Mouse (Mus musculus): ENCODE measurements around the gene Klhl3.

Gene Klhl3

DNA sequence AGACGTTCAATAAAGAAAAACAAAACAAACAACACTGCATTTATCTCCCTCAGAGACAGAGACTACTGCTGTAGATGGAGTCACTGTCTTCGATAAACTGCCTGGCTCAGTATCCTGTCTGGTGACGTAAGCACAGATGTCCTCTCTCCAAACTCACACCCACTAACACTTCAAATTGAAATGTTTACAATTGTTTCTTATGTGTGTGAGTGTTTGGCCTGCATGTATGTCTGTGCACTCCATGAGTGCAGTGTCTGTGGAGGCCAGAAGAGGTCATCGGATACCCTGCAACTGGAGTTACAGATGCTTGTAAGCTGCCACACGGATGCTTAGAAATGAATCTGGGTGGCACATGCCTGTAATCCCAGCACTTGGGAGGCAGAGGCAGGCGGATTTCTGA lies 96.1 kb downstream of the Klhl3 start:
- DNase-seq = no peak

DNA sequence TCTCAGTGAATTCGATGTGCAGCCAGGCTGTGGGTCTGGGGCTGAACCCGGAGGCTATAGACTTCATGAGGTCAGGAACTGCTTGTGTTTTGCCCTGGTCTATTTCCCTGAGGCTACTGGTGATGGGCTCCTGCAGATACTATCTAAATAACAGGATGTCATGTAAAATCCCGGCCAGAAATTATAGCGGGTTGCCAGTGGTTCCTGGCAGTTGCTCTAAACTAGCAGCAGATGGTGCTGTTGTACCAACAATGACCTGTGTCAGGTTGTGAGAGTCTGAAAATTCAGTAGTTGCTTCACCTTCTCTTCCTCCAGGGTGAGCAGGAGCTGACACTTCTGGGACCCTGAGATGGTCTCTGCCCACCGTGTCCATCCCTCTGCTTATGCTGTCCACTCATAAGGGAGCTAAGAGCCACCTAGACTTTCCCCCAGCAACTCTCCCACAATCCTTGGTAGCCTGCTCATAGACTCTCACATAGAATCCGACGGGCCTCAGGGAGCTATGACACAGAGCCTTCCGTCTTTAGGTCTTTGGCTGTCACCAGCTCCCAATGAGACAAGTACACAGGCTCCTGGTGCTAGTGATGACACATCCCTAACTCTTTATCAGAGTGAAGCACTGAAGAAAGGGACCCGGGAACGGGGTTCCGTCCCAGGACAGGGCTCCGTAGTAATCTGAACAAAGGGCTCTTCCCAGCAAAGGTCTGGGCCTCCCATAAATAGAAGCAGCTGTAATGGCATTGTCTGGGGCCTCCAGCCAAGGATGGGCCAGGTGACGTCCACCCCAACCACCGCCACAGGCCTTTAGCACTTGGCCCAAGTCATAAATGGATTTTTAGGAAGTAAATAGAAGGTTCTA lies 101.1 kb downstream of the Klhl3 start:
- DNase-seq = peak; percentile 83

DNA sequence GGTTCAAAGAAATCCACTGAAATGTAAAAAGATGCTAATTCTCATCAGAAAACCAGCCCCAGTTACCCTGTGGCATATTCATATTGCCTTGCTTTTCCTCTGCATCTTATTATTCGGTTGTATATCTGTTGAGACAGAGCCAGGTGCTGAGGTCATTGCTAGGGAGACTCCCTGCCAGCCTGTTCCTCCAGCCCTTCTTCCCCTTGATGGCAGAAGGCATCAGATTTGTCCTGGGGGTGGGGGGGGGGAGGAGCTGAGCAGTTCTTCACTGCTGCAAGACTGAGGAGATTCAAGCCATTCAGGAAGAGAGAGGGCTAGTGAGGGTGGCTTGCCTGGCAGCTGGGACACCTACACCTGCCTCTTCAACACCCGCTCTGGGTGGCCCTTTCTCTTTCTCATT lies 101.9 kb downstream of the Klhl3 start:
- DNase-seq = no peak

DNA sequence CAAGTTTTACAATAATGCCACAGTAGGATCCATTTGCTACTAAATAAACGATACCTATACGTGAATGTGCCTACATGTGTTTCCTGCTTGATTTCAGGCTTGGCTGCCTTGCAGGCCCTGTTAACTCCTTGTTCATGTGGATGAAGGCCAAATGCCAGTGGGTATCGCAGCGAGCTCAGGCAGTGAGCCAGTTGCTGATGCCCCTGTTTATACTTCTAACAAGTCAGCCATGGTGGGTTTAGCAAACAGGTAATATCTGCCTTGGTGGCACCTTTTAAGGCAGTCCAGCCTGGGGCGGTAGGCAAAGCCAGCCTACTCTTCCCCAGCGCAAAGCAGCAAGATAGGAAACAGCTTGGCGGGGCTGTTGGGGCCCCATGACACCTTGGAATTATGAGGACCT lies 103.0 kb downstream of the Klhl3 start:
- DNase-seq = no peak

DNA sequence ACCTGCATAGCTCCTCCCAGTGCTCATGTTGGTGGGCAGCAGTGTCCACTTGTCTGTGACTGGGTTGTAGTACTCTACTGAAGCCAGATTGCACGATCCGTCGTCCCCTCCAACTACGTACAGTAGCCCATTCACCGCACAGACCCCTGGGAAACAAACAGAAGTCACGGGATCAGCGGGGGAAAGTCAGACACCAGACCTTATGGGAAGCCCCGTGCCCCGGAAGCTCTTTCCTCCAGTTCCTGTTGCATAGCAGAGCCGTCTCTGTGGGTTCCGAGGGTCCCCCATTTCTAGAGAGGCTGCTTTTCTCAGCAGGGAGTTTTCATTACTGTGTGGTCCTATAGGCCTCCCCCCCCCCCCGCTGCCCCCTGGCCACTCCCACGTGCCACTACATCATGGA lies 104.1 kb downstream of the Klhl3 start:
- DNase-seq = no peak

DNA sequence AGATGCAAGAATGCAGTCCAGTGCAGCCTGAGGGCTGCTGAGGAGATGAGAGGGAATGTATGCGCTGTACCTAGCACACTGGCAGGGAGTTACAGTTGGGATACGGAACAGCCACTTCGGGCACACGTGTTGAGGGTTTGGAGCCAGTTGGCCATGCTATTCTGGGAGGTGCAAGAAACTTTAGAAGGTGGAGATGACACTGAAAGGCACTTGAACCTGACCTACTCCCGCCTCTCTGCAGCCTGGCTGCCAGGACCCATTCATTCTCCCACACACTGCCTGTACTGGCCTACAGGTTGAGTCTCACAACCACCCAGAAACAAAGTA lies 105.4 kb downstream of the Klhl3 start:
- DNase-seq = no peak

DNA sequence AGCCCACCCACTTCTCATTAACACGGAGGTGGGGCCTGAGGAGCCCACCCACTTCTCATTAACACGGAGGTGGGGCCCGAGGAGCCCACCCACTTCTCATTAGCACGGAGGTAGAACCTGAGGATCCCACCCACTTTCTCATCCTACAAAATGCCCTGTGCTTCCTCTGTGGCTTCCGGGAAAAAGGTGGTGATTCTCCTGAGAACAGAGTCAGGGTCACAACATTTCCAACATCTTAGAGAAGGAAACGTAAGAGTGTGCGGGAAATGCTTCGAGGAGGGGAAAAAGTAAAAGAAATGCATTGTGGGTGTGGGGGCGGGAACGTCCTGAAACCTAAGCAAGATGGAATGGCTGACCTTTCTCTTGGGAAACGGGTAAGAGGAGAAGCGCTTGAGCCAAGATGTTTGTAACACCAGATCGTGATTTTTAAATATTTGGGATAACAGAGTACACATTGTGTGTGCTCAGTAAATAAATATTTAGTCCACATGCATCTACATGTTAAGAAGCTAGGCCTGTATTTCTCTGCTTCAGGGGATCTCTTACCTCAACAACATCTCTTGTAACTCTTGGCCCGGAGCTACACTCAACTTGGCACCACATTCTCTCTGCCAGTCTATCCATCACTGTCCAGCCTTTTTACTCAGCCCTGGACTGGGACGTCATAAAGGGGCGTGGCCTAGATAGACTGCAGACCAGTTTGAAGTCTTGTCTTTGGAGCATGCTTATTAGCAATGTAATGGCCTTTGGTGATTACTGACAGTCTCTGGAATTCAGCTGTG lies 105.9 kb downstream of the Klhl3 start:
- no peak for DNase-seq

DNA sequence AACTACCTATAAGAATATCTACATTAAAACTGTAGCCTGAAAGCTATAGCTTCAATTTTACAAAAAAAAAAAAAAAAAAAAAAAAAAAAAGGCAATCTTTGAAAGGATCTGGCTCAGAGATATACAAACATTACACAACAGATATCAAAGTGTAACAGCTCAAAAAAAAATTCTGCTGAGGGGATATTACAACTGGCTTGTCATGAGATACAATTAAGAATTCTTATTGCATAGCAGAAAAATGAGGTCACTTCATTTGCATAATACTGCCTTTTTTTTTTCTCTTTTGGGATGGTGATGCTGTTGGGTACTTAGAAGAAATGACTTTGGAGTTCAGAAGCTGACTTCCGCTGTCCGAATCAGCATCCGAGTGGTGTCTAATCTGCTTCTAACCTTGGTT lies 111.6 kb downstream of the Klhl3 start:
- no peak for DNase-seq

DNA sequence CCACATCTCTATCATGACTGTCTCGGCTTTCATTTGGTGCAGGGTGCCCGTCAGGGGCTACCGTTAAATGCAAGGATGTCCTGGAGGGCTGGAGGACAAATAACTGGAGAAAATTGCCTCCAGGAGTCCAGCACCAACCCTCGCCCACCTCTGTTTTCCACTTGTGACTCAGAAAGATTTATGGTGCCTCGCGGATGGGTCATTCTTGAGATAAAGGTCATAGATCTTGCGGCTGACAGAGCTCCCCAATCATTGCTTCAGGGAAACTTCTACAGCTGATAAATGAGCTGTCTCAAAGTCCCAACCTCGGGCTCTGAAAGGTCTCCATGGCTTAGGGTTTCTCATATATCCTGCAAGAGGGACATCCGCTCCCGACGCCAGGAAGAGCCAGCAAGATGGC lies 116.9 kb downstream of the Klhl3 start:
- DNase-seq = no peak

DNA sequence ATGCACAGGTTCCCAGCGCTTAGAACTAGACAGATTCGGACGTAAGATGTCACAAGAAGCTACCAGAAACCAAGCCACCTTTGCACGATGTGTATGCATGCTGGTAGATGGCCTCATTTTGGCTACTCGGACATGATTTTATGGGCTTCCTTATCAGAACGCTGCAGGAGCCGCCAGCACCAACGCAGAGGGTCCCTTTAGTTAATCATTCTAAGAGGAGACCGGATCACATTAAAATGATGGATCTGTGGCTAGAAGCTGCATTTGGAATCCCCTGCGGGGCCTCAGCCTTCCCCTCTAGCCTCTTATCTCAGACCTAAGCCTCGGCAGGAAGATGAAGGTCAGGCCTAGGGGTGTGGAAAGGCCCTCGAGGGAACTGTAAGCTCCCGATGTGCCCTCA lies 117.5 kb downstream of the Klhl3 start:
- no peak for DNase-seq

DNA sequence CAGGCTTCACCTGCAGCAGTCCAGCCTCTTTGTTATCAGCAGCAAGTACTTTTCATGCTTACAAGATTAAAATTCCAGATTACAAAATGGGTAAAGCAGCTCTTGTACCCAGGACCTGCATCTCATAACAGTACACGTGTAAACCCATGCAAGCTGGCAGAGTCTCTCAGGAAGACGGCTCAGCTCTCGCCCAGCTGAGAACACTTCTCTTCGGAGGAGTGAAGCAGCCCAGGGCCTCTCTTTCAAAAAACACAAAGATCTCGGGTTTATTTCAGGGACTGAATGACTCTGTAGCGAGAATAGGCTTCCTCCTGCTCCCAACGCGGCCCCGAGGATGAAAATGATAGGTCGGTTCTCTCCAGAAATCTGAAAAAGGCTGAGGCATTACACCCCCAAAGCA lies 128.8 kb downstream of the Klhl3 start:
- DNase-seq = no peak

DNA sequence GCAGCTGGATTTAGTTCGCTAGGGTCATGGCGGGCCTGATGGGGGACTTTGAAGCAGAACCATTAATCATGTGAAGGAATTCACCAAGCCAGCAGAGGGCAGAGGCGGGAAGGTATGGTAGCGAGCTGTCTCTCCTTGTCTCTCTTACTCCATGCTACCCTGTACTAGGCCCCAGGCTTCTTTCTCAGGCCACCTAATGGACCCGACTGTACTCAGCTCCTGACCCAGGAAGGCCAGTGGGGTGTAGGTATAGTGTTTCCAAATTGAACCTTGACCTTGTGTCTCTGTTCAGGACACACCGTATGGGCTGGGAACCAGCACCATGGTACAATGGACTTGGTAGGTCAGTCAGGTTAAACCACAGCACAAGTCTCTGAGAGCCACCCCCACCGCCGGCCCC lies 129.2 kb downstream of the Klhl3 start:
- DNase-seq = peak; percentile 12

DNA sequence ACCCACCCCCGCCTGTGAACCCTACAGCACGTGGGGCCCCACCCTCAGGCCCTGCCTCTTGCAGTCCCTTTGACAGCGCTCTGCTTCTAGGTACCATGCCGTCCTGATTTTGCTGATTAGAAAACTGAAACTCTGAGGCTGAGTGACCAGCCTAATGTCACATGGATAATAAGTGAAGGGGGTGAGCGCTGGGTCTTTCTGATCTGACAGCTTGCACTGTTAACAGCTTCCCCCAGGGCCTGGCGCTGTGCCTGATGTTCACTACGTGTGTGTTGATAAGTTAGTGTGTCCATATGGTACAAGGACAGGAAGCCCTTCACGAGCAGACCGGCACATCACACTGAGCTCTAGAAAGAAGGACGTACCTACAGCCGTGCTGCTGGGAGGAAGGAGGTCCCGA lies 130.1 kb downstream of the Klhl3 start:
- DNase-seq = peak; percentile 29

DNA sequence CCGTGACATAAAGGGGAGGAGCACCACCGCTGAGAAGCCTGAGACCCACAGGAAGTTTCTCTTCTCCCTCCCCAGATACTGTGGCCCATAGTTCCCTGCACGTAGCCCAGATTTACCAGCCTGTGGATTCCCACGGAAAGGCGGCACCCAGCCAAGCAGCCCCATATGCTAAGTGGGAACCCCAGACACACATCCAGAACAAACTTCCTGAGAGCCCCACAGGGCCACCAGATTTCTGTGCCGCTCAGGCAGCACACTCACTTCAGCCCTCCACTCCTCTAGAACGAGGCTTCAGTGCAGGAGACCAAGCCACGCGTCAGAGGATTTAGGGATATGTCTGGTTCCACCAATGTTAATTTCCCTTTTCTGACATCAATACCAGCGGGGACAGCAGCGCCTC lies 130.5 kb downstream of the Klhl3 start:
- DNase-seq = no peak

DNA sequence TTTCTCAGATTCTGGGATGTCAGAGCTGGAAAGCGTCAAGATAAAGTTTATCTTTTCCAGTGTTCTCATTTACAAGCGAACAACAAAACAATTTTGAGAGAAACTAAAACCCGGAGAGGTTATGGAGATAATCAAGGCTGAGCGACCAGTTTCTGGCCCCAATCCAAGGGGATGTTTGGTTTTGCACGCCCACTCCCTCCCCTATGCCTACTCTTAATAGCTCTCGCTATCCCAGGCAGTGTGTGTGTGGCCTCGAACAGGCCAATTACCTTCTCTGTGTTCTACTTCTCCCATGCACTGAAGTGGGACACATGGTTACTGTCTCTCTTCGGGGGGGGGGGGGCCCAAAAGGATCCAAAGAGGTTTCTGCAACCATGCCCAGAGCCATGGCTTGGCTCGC lies 132.7 kb downstream of the Klhl3 start:
- peak; percentile 12 for DNase-seq

DNA sequence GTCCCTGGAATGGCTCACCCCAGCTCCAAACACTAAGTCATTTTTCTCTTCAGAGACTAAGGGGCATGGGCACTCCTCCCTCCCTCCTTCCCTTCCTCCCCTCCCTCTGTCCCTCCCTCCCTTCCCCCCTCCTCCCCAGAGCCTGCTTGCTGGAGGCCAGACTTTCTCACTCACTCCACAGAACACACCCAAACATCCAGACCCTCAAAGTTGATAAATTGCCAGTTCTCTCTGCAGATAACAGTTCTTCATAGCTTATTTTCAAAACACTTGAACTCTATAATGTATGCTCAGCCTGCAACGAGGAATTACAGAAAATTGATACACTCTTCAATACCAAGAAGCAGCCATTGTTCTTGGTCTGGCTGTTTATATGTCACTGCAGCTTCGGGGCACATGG lies 133.3 kb downstream of the Klhl3 start:
- DNase-seq = peak; percentile 25

DNA sequence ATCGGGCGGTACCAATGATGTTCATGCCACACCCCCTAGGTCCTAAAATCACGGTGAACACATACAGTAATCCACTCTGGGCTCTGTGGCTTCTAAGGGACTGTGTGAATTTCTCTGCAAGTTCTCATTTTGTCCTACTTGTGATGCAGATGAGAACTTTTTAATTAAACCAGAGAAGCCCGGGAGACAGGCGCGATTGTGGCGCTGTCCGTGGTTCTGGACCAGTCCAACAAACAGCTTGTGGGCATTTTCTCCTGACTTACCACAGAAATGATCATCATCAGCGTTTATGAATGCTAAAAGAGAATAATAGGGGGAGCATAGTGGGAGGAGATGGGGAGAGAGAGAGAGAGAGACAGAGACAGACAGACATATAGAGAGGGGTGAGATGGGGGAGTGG lies 134.5 kb downstream of the Klhl3 start:
- peak; percentile 43 for DNase-seq

DNA sequence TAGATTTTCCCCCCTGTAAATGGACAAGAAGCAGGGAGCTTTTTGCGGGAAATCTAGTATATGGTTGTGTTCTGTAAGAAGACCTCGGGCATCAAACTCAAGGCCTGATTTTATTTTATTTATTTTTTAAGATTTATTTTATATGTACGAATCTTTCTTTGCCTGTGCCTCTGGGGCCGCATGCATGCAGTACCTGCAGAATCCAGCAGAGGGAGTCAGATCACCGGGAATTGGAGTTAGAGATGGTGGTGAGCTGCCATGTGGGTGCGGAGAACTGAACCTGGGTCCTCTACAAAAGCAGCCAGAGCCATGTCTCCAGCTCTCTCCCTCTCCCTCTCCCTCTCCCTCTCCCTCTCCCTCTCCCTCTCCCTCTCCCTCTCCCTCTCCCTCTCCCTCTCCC lies 135.7 kb downstream of the Klhl3 start:
- no peak for DNase-seq

DNA sequence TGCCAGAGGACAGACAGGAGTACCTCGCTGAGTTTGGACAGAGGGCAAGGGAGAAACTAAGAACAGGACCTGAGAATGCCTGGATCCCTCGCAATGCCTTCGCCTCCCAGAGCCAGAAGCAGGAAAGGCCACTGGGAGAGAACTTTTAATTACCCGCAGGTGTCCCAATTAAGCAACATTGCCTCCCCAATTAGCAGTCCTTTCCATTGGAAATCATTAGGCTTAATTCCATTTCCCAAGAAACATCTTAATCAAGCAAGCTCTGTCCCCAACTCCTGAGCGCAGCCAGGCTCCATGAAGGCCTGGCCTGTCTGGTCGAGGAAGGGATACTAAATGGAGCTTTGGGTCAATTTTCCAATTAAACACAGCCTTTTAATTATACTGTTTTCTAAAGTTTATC lies 147.7 kb downstream of the Klhl3 start:
- DNase-seq = no peak

DNA sequence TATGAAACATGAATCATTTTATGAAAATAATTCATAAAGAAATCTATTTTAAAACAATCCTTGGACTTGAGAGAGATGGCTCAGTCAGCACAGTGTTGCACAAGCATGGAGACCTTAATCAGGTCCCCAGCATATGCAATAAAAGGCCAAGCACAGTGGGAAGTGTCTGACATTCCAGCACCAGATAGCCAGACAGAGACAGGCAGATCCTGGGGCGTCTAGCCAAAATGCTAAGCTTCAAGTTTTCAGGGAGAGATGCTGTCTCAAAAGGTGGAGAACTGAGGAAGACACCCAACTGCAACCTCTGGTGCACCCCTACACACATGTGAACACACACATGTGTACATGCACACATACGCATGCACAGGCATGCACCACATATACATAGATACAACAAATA lies 153.1 kb downstream of the Klhl3 start:
- DNase-seq = no peak

DNA sequence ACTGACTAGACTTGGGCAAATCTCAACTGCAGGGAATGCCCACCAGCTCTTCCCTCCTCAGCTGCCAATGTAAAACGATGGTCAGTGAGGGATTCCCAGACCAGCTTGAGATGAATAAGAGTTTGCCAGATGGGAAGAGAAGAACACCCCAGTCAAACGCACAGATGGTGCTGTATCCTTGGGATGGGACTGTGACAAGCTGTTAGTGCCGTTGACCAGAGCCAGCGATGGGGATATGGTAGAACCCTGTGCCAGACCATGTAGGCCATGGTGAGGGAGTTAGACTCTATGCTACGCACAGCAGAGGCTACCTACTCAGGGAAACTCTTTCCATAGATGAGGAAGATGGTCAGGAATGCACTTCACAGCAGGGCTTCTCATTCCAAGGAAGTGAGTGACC lies 153.6 kb downstream of the Klhl3 start:
- DNase-seq = no peak
